ENCODE assay signal across 19 mouse cellular contexts in genomic region chr2:165351828-165352513, GRCm38 (mm10). TPM values are rescaled to one million over a fixed set of nuclear protein-coding genes. Genes with fewer than 3 reads are reported as not detected.
DNase-seq lines count a peak whose midpoint lies in the region.
"Had no signal": no experiment of that assay in that cellular context is flagged by ENCODE, and none has a peak within 500 bp of the region (broad histone marks: within the 10 kb centered on the region; RNA-seq: fewer than 3 reads in every experiment).

No protein-coding gene starts in this region.

- DNase-seq in layer of hippocampus, adult 8-10 months (ENCODE audit: low spot score in 2 of 2) = peak; percentile 47 to 48
- no peak for DNase-seq in layer of hippocampus, postnatal 25 days (ENCODE audit: extremely low spot score in 1 of 2, low spot score in 1 of 2)
- peak; percentile 50 to 63 for DNase-seq in left cerebral cortex, postnatal 25 days (ENCODE audit: low spot score in 2 of 2)
- no peak for DNase-seq in left cerebral cortex, adult 8-10 months (ENCODE audit: low spot score in 2 of 2)
- peak; percentile 37 for DNase-seq in ZHBTc4 (ENCODE audit: low read depth, low spot score)
- DNase-seq in layer of hippocampus, postnatal 14 days (ENCODE audit: low spot score in 2 of 2) = peak; percentile 32 to 65
- DNase-seq in cerebellum, adult 11-12 months = no peak
- no peak for DNase-seq in T-cell, adult 2 months (ENCODE audit: low spot score)
- DNase-seq: adrenal gland, adult 2 months; adrenal gland, postnatal 25 days; cerebellum, adult 8-10 months; cerebellum, postnatal 14 days; embryo, embryonic 11 days; gastrocnemius, postnatal 10 days; heart, adult 18-20 months; heart, postnatal 10 days; heart, postnatal 4 days had no signal

- intact Hi-C loops in left cerebral cortex, postnatal 25 days (cut with DNase I) = no loop called here

RNA-seq across cellular contexts. Expression of gene Zfp663, which starts 16.6 kb away (rescaled TPM):
- under 1 TPM in 1 of 4 experiments, not detected in 3; 0.17 TPM for total RNA-seq in layer of hippocampus, adult 8-10 months (2022)
- total RNA-seq in layer of hippocampus, postnatal 25 days (2021) = under 1 TPM; 0.39 to 0.40 TPM
- total RNA-seq in left cerebral cortex, postnatal 25 days (2021) = under 1 TPM in 1 of 2 experiments, not detected in 1; 0.50 TPM
- under 1 TPM in 1 of 4 experiments, not detected in 3; 0.11 TPM for total RNA-seq in left cerebral cortex, adult 8-10 months (2022)
- total RNA-seq in layer of hippocampus, postnatal 14 days (2021) = 1 to 10 TPM; 1.2 to 1.3 TPM
- total RNA-seq: adrenal gland, adult 2 months; adrenal gland, postnatal 25 days; common myeloid progenitor, adult 5-6 weeks; ES-E14; heart, adult 18-20 months; heart, postnatal 10 days; heart, postnatal 4 days had no signal

RNA-seq across cellular contexts. Expression of gene Elmo2, which starts 25.7 kb away (rescaled TPM):
- total RNA-seq in layer of hippocampus, adult 8-10 months (2022) = 100 to 1,000 TPM; 154 to 173 (median 161) TPM
- 100 to 1,000 TPM; 191 to 202 TPM for total RNA-seq in layer of hippocampus, postnatal 25 days (2021)
- total RNA-seq in left cerebral cortex, postnatal 25 days (2021) = 100 to 1,000 TPM; 171 to 173 TPM
- 100 to 1,000 TPM; 127 to 150 (median 134) TPM for total RNA-seq in left cerebral cortex, adult 8-10 months (2022)
- total RNA-seq in layer of hippocampus, postnatal 14 days (2021) = 100 to 1,000 TPM; 158 to 172 TPM

RNA-seq across cellular contexts. Expression of gene Zfp334, which starts 36.1 kb away (rescaled TPM):
- total RNA-seq in layer of hippocampus, adult 8-10 months (2022) = 10 to 100 TPM; 13.4 to 16.7 (median 15.1) TPM
- total RNA-seq in layer of hippocampus, postnatal 25 days (2021) = 10 to 100 TPM; 13.8 to 14.6 TPM
- total RNA-seq in left cerebral cortex, postnatal 25 days (2021) = 10 to 100 TPM; 14.0 to 14.2 TPM
- total RNA-seq in left cerebral cortex, adult 8-10 months (2022) = 10 to 100 TPM; 14.1 to 15.7 (median 15.3) TPM
- 10 to 100 TPM; 12.6 to 13.4 TPM for total RNA-seq in layer of hippocampus, postnatal 14 days (2021)
- total RNA-seq: common myeloid progenitor, adult 5-6 weeks had no signal

RNA-seq across cellular contexts. Expression of gene Ocstamp, which starts 48.2 kb away (rescaled TPM):
- total RNA-seq in layer of hippocampus, adult 8-10 months (2022) = under 1 TPM in 3 of 4 experiments, not detected in 1; 0.08 to 0.24 (median 0.09) TPM
- not detected for total RNA-seq in layer of hippocampus, postnatal 25 days (2021)
- total RNA-seq in left cerebral cortex, postnatal 25 days (2021) = not detected
- total RNA-seq in left cerebral cortex, adult 8-10 months (2022) = not detected
- not detected for total RNA-seq in layer of hippocampus, postnatal 14 days (2021)
- total RNA-seq: common myeloid progenitor, adult 5-6 weeks; heart, adult 18-20 months; heart, postnatal 10 days; heart, postnatal 4 days had no signal

Comparison
In these comparisons a context has a peak if more than half of its experiments do, and no peak if none do; other contexts are left out.
1. DNase-seq: peak in layer of hippocampus, adult 8-10 months (2 of 2), left cerebral cortex, postnatal 25 days (2 of 2), ZHBTc4 (single experiment) and layer of hippocampus, postnatal 14 days (2 of 2); none in layer of hippocampus, postnatal 25 days (0 of 2), left cerebral cortex, adult 8-10 months (0 of 2), cerebellum, adult 11-12 months (single experiment) and T-cell, adult 2 months (single experiment).